Mouse (Mus musculus): ENCODE results near the gene Tmem92. TPM values are rescaled to one million over a fixed set of nuclear protein-coding genes. Genes with fewer than 3 reads are reported as not detected.
A peak's percentile ranks its signal among the peaks of the same experiment; 100 is the strongest.

The Tmem92 gene
- polyA plus RNA-seq, 1 experiment from 2014 or later, result not detected

DNA sequence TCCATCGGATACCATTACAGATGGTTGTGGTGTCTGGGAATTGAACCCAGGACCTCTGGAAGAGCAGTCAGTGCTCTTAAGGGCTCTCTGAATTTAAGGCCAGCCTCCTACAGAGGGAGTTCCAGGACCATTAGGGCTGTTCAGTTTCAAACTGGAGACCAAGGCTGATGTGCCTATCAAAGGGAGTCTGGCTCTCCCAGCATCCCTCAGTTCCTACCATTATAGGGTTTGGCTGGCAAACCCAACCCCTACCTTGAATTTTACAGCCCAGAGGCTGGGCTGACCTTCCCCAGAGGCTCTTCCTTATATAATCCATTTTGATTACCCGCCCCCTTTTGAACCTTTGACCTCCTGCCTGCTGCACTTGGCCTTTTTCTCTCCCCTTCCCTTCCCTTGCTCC, 46.8 kb downstream of the Tmem92 start:
- no peaks in the 10 kb centered on the region for H3K27me3 ChIP-seq (ENCODE audit: control insufficient read depth, insufficient read depth, low read length)
- no peak overlapping the region for H3K9ac ChIP-seq (ENCODE audit: low read length)
- H3K4me2 ChIP-seq, result no peak overlapping the region
- WGBS, result 74% methylated on average over 2 of the region's 2 CpGs
- DNase-seq (ENCODE audit: low spot score, missing footprints), result no peak
- no peak for ATAC-seq (ENCODE audit: low FRiP score)
- no peak overlapping the region for H3K4me3 ChIP-seq (ENCODE audit: low read depth, low read length)
- H3K27ac ChIP-seq (ENCODE audit: low read depth, low read length), result no peak overlapping the region
- H3K4me1 ChIP-seq (ENCODE audit: control insufficient read depth, insufficient read depth, low read length), result no peaks in the 10 kb centered on the region
- no peaks in the 10 kb centered on the region for H3K9me3 ChIP-seq (ENCODE audit: control insufficient read depth, low read length)
- H3K36me3 ChIP-seq (ENCODE audit: control insufficient read depth, insufficient read depth, low read length), result no peaks in the 10 kb centered on the region

GRCm38 (mm10) chr11:94732773-94733172, 49.7 kb downstream of the Tmem92 start:
- no peak overlapping the region for H3K27ac ChIP-seq (ENCODE audit: low read depth, low read length)
- 46% methylated on average over 8 of the region's 8 CpGs for WGBS
- H3K4me3 ChIP-seq (ENCODE audit: low read depth, low read length), result no peak overlapping the region
- H3K36me3 ChIP-seq (ENCODE audit: control insufficient read depth, insufficient read depth, low read length), result no peaks in the 10 kb centered on the region
- H3K4me2 ChIP-seq, result no peak overlapping the region
- no peaks in the 10 kb centered on the region for H3K9me3 ChIP-seq (ENCODE audit: control insufficient read depth, low read length)
- DNase-seq (ENCODE audit: low spot score, missing footprints) (no peak), ATAC-seq (ENCODE audit: low FRiP score) (no peak)
- no peaks in the 10 kb centered on the region for H3K27me3 ChIP-seq (ENCODE audit: control insufficient read depth, insufficient read depth, low read length)
- H3K4me1 ChIP-seq (ENCODE audit: control insufficient read depth, insufficient read depth, low read length), result no peaks in the 10 kb centered on the region
- H3K9ac ChIP-seq (ENCODE audit: low read length), result no peak overlapping the region

GRCm38 (mm10) chr11:94731229-94731628, 51.3 kb downstream of the Tmem92 start:
- ATAC-seq (ENCODE audit: low FRiP score) (no peak), DNase-seq (ENCODE audit: low spot score, missing footprints) (no peak)
- WGBS, result 94% methylated on average over 12 of the region's 12 CpGs

DNA sequence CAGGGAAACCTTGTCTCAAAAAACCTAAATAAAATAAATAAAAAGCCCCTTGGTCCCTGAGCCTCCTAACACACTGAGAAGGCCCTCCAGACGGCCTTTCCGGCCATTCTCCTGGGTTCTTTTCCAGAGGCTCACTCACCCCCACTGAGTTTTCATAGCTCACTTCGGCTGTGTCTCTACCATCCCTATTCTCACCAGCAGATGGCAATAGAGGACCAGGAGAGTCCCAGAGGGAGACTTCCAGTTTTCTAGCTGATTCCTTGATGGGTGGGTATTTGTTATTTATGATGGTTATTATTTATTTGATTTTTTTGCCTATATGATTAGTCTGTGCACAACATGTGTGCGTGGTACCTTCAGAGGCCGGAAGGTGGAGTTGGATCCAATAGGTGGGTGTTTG, 52.2 kb downstream of the Tmem92 start:
- no peak overlapping the region for H3K27ac ChIP-seq (ENCODE audit: low read depth, low read length)
- H3K4me3 ChIP-seq (ENCODE audit: low read depth, low read length), result no peak overlapping the region
- 41% methylated on average over 5 of the region's 5 CpGs for WGBS
- H3K4me1 ChIP-seq (ENCODE audit: control insufficient read depth, insufficient read depth, low read length), result no peaks in the 10 kb centered on the region
- H3K9me3 ChIP-seq (ENCODE audit: control insufficient read depth, low read length), result no peaks in the 10 kb centered on the region
- no peaks in the 10 kb centered on the region for H3K36me3 ChIP-seq (ENCODE audit: control insufficient read depth, insufficient read depth, low read length)
- H3K9ac ChIP-seq (ENCODE audit: low read length), result no peak overlapping the region
- ATAC-seq (ENCODE audit: low FRiP score) (0 out of 2 replicates have a peak, but pooled peaks have one; percentile 33), DNase-seq (ENCODE audit: low spot score, missing footprints) (peak; percentile 94)
- H3K4me2 ChIP-seq, result no peak overlapping the region
- no peaks in the 10 kb centered on the region for H3K27me3 ChIP-seq (ENCODE audit: control insufficient read depth, insufficient read depth, low read length)

More at GRCm38 (mm10) chr11:94731229-94731628, 51.3 kb downstream of the Tmem92 start:
- no peak overlapping the region for H3K4me2 ChIP-seq
- no peaks in the 10 kb centered on the region for H3K4me1 ChIP-seq (ENCODE audit: control insufficient read depth, insufficient read depth, low read length)
- H3K27ac ChIP-seq (ENCODE audit: low read depth, low read length), result no peak overlapping the region
- no peak overlapping the region for H3K4me3 ChIP-seq (ENCODE audit: low read depth, low read length)
- H3K27me3 ChIP-seq (ENCODE audit: control insufficient read depth, insufficient read depth, low read length), result no peaks in the 10 kb centered on the region
- no peaks in the 10 kb centered on the region for H3K9me3 ChIP-seq (ENCODE audit: control insufficient read depth, low read length)
- H3K36me3 ChIP-seq (ENCODE audit: control insufficient read depth, insufficient read depth, low read length), result no peaks in the 10 kb centered on the region
- H3K9ac ChIP-seq (ENCODE audit: low read length), result no peak overlapping the region

DNA sequence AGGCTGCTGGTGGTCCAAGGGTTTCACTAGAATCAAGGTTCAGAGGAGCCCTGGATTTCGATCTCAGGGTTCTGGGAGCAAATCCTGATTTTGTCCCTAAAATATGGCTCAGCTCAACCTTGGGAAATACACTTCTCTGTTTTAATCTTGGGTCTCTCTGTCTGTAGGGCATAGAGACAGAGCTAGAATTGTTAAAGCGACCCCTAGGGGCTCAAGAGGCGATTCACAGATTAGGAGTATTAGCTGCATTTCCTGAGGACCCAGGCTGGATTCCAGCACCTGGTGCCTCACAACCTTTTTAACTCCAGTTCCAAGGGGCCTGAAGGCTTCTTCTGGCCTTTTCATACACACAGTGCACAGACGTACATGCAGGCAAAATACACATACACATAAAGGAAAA, 52.9 kb downstream of the Tmem92 start:
- ATAC-seq (ENCODE audit: low FRiP score), result no peak
- DNase-seq (ENCODE audit: low spot score, missing footprints), result no peak
- no peak overlapping the region for H3K27ac ChIP-seq (ENCODE audit: low read depth, low read length)
- no peaks in the 10 kb centered on the region for H3K4me1 ChIP-seq (ENCODE audit: control insufficient read depth, insufficient read depth, low read length)
- 35% methylated on average over 4 of the region's 4 CpGs for WGBS
- H3K9ac ChIP-seq (ENCODE audit: low read length), result no peak overlapping the region
- H3K4me3 ChIP-seq (ENCODE audit: low read depth, low read length), result no peak overlapping the region
- H3K36me3 ChIP-seq (ENCODE audit: control insufficient read depth, insufficient read depth, low read length), result no peaks in the 10 kb centered on the region
- H3K27me3 ChIP-seq (ENCODE audit: control insufficient read depth, insufficient read depth, low read length), result no peaks in the 10 kb centered on the region
- H3K9me3 ChIP-seq (ENCODE audit: control insufficient read depth, low read length), result no peaks in the 10 kb centered on the region
- no peak overlapping the region for H3K4me2 ChIP-seq

DNA sequence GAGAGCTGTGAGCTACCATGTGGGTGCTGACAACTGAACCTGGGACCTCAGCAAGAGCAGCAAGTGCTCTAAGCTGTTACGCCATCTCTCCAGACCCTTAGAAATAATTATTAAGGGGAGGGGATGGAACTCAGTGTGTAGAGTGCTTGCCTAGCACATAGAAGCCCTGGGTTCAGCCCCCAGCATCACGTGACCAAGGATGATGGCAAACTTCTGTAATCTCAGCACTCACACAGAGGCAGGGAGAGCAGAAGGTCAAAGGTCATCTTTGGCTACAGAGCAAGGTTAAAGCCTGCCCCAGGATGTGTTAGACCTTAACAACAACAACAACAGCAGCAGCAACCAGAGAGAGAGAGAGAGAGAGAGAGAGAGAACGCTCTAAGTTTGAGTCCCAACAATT, 54.0 kb downstream of the Tmem92 start:
- no peak overlapping the region for H3K4me2 ChIP-seq
- WGBS, result 77% methylated on average over 3 of the region's 3 CpGs
- no peak overlapping the region for H3K4me3 ChIP-seq (ENCODE audit: low read depth, low read length)
- no peaks in the 10 kb centered on the region for H3K9me3 ChIP-seq (ENCODE audit: control insufficient read depth, low read length)
- H3K9ac ChIP-seq (ENCODE audit: low read length), result no peak overlapping the region
- no peaks in the 10 kb centered on the region for H3K36me3 ChIP-seq (ENCODE audit: control insufficient read depth, insufficient read depth, low read length)
- H3K27ac ChIP-seq (ENCODE audit: low read depth, low read length), result no peak overlapping the region
- H3K27me3 ChIP-seq (ENCODE audit: control insufficient read depth, insufficient read depth, low read length), result no peaks in the 10 kb centered on the region
- no peak for ATAC-seq (ENCODE audit: low FRiP score)
- no peaks in the 10 kb centered on the region for H3K4me1 ChIP-seq (ENCODE audit: control insufficient read depth, insufficient read depth, low read length)
- DNase-seq (ENCODE audit: low spot score, missing footprints), result no peak

GRCm38 (mm10) chr11:94727306-94727705, 55.2 kb downstream of the Tmem92 start:
- Histone ChIP-seq H3K4me1 (ENCODE audit: control insufficient read depth, insufficient read depth, low read length) (no peaks in the 10 kb centered on the region), H3K27me3 (ENCODE audit: control insufficient read depth, insufficient read depth, low read length) (no peaks in the 10 kb centered on the region), H3K9ac (ENCODE audit: low read length) (no peak overlapping the region), H3K4me3 (ENCODE audit: low read depth, low read length) (no peak overlapping the region), H3K36me3 (ENCODE audit: control insufficient read depth, insufficient read depth, low read length) (no peaks in the 10 kb centered on the region), H3K27ac (ENCODE audit: low read depth, low read length) (no peak overlapping the region), H3K9me3 (ENCODE audit: control insufficient read depth, low read length) (no peaks in the 10 kb centered on the region), H3K4me2 (no peak overlapping the region)
- ATAC-seq (ENCODE audit: low FRiP score), result no peak
- DNase-seq (ENCODE audit: low spot score, missing footprints), result no peak
- WGBS, result 84% methylated on average over 3 of the region's 3 CpGs

Other genes starting within 250 kb of the Tmem92 start
- 3.7 and 3.9 TPM in 2 replicates for gene Rsad1, start 233.4 kb downstream of the Tmem92 start, polyA plus RNA-seq (2014; fragmentation: Nextera tagmentation; extraction: Ambion mirVana)
- gene Chad, start 217.7 kb downstream of the Tmem92 start, polyA plus RNA-seq (2014; fragmentation: Nextera tagmentation; extraction: Ambion mirVana), result 0.20 and 0.30 TPM in 2 replicates
- 4.9 TPM in 2 replicates for gene Acsf2, start 180.8 kb downstream of the Tmem92 start, polyA plus RNA-seq (2014; fragmentation: Nextera tagmentation; extraction: Ambion mirVana)
- 183 and 199 TPM in 2 replicates for gene Lrrc59, start 152.9 kb downstream of the Tmem92 start, polyA plus RNA-seq (2014; fragmentation: Nextera tagmentation; extraction: Ambion mirVana)
- 125 and 129 TPM in 2 replicates for gene Mrpl27, start 128.9 kb downstream of the Tmem92 start, polyA plus RNA-seq (2014; fragmentation: Nextera tagmentation; extraction: Ambion mirVana)
- gene Eme1, start 128.7 kb downstream of the Tmem92 start, polyA plus RNA-seq (2014; fragmentation: Nextera tagmentation; extraction: Ambion mirVana), result 46.8 and 47.7 TPM in 2 replicates
- gene Xylt2, start 105.2 kb downstream of the Tmem92 start, polyA plus RNA-seq (2014; fragmentation: Nextera tagmentation; extraction: Ambion mirVana), result 8.2 and 12.0 TPM in 2 replicates
- gene Gm11541, start 78.2 kb downstream of the Tmem92 start, polyA plus RNA-seq (2014; fragmentation: Nextera tagmentation; extraction: Ambion mirVana), result not detected in 2 replicates
- gene Cdc34b, start 40.9 kb downstream of the Tmem92 start, polyA plus RNA-seq (2014; fragmentation: Nextera tagmentation; extraction: Ambion mirVana), result 0.22 TPM in 1 of 2 replicates, not detected in the other
- gene Col1a1, start 153.5 kb upstream of the Tmem92 start, polyA plus RNA-seq (2014; fragmentation: Nextera tagmentation; extraction: Ambion mirVana), result 128 and 136 TPM in 2 replicates
- gene Hils1, start 184.9 kb upstream of the Tmem92 start, polyA plus RNA-seq (2014; fragmentation: Nextera tagmentation; extraction: Ambion mirVana), result not detected in 2 replicates
- not detected in 2 replicates for gene Sgca, start 193.6 kb upstream of the Tmem92 start, polyA plus RNA-seq (2014; fragmentation: Nextera tagmentation; extraction: Ambion mirVana)
- gene Ppp1r9b, start 208.3 kb upstream of the Tmem92 start, polyA plus RNA-seq (2014; fragmentation: Nextera tagmentation; extraction: Ambion mirVana), result 10.5 and 12.4 TPM in 2 replicates
- gene Samd14, start 227.2 kb upstream of the Tmem92 start, polyA plus RNA-seq (2014; fragmentation: Nextera tagmentation; extraction: Ambion mirVana), result 47.3 and 47.8 TPM in 2 replicates

All from midbrain, embryonic 11.5 days (tissue).